Mouse (Mus musculus) left cerebral cortex, adult 8-10 months (tissue): ENCODE results near the gene Pip5k1a. TPM values are rescaled to one million over a fixed set of nuclear protein-coding genes. Genes with fewer than 3 reads are reported as not detected.
"Not testable (repeated sequence)": the region's sequence is repeated elsewhere in the genome, so short reads cannot be mapped to it uniquely, and the experiment has no call there.

ENCODE experiments used
- DNase-seq, 2 experiments: peaks; one replicate each; pipeline ENCODE4 v3.0.0; 2022; ENCODE audit warnings: low spot score in 2 of 2
- total RNA-seq, 4 experiments: library from RNA; stranded (reverse); gene quantifications; 2 replicates each; pipeline ENCODE4 v1.2.4; 2022

Gene Pip5k1a
- total RNA-seq, 4 experiments from 2014 or later, result 49.9 to 53.7 (median 51.0) TPM

DNA sequence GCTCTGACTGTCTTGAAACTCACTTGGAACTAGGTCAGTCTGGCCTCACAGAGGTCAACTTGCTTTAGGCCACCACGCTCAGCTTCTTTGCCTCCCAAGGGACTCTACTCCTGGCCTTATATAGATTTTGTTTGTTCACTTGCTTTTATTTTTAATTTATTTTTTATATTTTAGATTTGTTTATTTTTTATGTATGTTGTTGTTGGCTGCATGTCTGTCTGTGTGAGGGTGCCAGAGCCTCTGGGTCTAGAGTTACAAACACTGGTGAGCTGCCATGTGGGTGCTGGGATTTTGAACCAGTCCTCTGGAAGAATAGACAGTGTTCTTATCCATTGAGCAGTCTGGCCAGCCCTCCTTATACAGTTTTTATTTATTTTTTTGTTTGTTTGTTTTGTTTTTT, 6.0 kb upstream of the Pip5k1a start:
- no peak for DNase-seq

DNA sequence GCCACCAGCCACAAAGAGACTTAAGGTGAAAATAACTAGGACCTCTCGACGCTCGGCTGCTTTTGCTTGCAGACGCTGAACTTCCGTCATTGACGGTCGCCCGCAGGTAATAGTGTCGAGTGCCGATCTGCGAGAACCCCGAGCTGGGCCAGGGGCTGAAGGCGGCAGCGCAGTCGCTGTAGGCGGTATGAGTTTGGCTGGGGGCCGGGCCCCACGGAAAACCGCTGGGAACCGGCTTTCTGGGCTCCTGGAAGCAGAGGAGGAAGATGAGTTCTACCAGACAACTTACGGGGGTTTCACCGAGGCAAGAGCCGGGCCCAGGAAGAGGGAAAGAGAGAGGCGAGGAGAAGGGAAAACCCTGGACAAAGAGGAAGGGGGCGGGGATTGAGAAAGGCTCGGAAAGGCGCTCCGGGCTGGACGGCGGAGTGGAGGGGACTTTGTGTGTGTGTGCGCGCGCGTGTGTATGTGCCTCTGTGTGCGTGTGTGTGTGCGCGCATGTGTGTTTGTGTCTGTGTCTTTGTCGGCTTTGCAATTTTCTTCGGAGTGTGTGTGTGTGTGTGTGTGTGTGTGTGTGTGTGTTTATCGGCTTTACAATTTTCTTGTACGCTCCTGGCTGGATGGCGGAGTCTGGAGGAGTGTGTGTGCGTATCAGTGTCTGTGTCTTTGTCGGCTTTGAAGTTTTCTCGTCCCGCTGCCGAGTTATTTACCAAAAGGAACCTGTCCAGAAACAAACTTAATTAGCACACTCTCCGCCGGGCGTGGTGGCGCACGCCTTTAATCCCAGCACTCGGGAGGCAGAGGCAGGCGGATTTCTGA, 4.4 kb upstream of the Pip5k1a start, which contains the start of gene Vps72:
Gene Vps72 (plus strand): TSS at position 112 of the 816 bp plus-strand sequence.
- peak; percentile 83 to 85 for DNase-seq

GRCm38 (mm10) chr3:95107898-95108297, 1.2 kb upstream of the Pip5k1a start:
- DNase-seq, result no peak

DNA sequence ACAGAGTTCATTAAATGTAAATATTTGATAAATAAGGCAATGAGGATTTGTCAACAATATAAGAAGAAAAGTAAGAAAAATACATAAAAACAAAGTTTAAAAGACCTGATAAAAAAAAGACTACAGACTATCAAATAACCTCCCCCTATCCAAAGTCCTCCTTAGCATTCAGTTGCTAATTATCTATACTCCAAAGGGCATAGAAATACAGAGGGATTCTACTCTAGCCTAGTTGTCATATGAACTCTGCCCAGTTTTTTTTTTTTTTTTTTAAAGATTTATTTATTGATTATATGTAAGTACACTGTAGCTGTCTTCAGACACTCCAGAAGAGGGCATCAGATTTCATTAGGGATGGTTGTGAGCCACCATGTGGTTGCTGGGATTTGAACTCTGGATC, 578 bp upstream of the Pip5k1a start:
- DNase-seq, result not testable (repeated sequence)

GRCm38 (mm10) chr3:95105586-95106337, 968 bp downstream of the Pip5k1a start:
- DNase-seq, result no peak

DNA sequence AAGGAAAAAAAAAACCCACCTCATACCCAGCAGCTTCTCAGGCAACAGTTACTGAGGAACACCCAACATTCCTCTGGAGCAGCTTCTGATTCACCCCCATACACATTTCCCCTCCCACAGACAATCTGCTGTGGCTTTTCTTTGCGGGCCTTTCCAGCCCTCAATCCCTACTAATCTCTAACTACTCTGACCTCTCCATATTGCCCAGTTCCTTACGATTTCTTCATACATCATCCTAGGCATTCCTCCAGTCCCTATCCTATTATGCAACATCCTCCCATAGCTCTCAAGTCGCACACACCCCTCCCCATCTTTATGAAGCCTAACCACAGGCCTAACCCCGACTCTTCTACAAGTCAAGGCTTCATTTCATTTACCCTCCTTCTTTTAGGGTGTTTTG, 1.6 kb downstream of the Pip5k1a start:
- peak in 1 of 2 experiments; percentile 35 for DNase-seq

GRCm38 (mm10) chr3:95100854-95101253, 5.9 kb downstream of the Pip5k1a start:
- no peak for DNase-seq

DNA sequence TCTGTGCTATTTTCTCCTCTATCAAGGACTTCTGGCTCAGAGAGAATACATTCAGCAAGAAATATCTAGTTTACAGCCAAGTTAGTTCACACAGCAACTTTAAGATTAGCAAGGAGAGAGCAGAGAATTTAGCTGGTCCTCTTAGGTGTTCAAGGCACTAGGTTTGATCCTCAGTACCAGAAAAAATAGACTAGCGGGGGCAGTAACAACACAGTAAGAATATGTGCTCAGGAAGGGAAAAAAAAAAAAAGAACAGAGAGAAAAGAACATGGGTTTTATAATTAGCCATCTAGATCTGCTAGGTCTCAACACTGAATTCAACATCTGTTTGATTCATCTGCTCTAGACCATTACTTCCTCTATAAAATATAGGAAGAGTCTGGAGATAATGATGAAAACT, 18.7 kb downstream of the Pip5k1a start:
- no peak for DNase-seq

- no peak for DNase-seq
These were observed 35.1 kb downstream of the Pip5k1a start for GRCm38 (mm10) chr3:95071606-95072005.

DNA sequence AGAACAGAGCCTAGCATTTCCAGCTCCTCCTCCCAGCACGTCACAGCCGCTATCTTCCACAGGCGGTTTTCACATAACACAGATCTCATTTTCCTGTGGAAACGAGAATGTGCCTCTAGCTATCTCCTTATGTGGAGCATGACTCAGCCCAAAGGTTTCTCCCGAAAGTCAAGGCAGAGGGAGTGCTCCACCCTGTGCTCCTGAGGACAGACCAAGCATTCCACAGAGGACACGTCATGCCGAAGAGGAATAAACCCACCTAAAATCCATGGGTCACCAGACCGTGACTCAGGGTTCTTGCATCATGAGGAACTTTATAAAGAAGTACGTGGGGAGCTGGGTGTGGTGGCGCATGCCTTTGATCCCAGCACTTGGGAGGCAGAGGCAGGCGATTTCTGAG, 40.2 kb downstream of the Pip5k1a start:
- peak; percentile 14 to 39 for DNase-seq

GRCm38 (mm10) chr3:95066095-95066494, 40.6 kb downstream of the Pip5k1a start:
- no peak for DNase-seq

DNA sequence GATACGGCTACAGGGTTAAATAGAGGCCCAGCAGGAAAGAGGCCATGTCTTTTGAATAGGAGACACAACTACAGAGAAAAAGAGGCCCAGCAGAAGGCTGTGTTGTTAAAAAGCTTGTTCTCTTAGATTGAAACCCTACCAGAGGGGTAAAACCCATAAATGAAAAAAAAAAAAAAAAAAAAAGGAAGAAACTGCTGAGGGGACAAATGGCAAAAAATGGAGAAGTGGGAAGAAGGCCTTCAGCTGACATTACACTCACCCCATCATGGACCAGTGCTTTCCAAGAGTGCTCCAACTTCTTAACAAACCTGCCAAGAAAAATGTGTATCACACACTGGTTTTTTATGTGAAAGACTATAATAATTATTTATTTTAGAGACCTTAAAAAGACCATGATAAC, 41.2 kb downstream of the Pip5k1a start:
- DNase-seq, result no peak

- DNase-seq, result no peak
These were observed 43.0 kb downstream of the Pip5k1a start for GRCm38 (mm10) chr3:95063741-95064140.

DNA sequence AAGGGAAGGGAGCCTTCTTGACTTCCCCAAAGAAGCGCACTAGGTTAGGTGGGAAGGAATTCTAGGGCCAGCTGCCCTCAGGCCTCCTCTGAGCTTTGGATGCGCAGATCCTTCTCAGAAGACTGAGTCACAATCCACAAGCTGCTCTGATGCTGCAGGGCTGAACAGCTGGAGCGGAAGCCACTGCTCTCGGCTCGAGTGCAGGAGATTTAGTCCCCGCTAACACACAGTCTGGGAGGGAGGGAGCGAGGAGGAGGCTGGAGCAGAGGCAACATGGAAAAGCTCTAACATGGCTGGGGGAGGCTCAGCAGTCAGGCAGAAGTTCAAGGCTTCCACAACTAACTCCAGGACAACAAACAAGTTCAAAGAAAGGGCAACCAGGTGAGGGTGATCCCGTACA, 48.7 kb downstream of the Pip5k1a start:
- DNase-seq, result peak in 1 of 2 experiments; percentile 43

- DNase-seq, result no peak
These were observed 50.5 kb downstream of the Pip5k1a start for GRCm38 (mm10) chr3:95056275-95056674.

GRCm38 (mm10) chr3:95054481-95055260, 52.1 kb downstream of the Pip5k1a start:
- DNase-seq, result no peak

DNA sequence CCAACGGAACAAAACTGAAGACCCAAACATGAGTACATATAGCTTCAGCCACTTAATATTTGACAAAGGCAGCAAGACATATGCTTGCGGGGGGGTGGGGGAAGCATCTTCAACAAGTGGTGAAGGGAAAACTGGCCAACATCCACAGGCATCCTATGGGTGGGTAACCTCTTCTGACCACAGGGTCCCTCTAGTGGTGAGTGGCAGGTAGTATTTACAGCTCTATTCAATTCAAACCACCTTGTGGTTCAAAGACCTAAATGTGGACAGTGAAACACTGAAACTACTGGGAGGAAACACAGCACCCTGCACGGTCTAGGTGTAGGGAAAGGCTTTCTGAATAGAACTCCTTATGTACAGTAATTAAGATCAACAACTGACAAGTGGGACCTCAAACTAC, 53.0 kb downstream of the Pip5k1a start:
- no peak for DNase-seq

DNA sequence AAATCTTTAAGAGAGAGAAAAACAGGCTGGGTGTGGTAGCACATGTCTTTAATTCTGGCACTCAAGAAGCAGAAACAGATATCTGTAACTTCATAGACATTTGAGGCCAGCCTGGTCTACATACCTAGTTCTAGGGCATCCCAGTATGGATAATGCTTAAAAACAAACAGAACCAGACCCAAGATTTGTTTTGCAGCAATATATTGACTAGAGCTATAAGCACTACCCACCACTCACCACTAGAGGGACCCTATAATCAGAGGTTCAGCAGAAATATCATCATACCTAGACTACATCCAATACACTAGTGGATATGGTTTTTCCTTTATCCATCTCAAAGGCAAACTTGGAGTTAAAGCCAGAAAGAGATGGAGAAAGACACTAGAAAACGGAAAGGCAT, 53.8 kb downstream of the Pip5k1a start:
- no peak for DNase-seq

DNA sequence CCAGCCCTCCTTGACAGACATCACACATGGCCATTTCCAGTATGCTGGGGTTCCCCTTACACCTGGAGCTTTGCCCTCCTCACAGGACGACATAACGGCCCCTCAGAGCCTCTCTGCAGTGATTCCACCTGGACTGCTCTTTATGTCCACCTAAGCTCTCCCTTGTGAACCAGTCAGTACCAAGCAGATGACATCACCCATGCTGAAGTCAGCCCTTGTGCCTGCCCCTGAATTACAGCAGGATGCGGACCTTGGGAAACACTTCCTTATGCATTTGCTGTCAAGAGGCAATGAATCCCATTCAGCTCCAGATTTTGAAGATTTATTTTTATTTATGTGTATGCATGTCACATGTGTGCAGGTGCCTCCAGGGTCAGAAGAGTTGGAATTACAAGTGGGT, 58.8 kb downstream of the Pip5k1a start:
- no peak for DNase-seq

DNA sequence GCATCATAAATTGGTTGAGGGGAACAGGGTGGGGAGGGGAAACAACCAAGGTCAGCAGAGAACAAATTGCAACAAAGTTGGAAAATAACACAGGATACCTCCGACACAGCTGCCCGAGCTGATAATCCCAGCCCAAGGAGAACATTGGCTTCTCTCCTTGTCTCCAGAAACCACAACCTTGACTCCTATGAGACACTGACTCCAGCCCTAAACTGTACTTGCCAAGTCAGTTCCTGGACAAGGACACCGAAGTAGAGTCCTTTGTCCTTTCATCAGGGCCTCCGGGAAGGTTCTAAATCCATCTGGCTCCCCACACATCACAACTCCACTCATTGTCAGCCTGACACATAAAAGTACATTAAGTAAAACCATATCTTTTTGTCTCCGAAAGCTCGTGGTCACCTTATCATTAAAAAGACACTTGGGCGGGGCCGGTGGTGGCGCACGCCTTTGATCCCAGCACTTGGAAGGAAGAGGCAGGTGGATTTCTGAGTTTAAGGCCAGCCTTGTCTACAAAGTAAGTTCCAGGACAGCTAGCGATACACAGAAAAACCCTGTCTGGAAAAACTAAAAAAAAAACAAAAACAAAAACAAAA, 60.2 kb downstream of the Pip5k1a start:
- no peak for DNase-seq

GRCm38 (mm10) chr3:95043251-95043650, 63.5 kb downstream of the Pip5k1a start:
- no peak for DNase-seq
